Mouse (Mus musculus): ENCODE data around the gene Cd160.
A peak's percentile ranks its signal among the peaks of the same experiment; 100 is the strongest.

Gene Cd160

GRCm38 (mm10) chr3:96829856-96830255, 705 bp upstream of the Cd160 start:
- no peak for DNase-seq (ENCODE audit: low spot score)

GRCm38 (mm10) chr3:96828308-96828864, 765 bp downstream of the Cd160 start:
- DNase-seq (ENCODE audit: low spot score), result no peak

DNA sequence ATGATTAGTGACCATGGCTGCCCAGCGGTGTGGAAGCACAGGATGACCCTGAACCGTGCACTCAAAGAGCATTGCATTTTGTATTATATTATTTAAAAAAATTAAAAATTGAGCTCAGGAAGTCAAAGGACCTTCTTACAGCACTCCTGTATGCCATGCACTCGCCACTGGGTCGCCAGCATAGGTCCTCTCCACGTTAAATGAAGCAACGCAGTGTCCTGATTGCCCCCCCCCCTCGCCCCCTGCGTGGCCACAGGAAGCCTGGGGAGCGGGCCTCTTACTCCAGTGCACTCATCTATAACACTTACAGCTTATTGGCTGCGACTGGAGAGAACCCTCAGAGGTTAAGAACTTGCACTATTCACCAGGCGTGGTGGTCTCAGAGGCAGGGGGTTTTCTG, 3.9 kb downstream of the Cd160 start:
- DNase-seq (ENCODE audit: low spot score), result no peak

DNA sequence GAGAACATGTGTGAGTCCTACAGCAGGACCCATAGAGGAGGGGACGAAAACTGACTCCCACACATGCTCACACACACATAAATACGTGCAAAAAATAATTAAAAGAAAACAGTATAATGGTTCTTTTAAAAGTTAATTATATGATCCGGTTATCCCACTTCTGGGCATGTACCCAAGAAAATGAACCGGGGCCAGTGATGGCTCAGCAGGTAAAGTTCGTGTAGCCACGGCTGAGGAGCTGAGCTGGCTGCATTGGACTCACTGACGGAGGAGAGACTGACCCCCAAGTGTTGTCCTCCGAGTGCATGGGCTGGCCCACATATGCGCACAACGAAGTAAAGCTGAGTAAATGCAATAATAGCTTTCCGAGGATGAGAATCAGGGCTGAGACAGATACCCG, 4.5 kb downstream of the Cd160 start:
- DNase-seq (ENCODE audit: low spot score), result no peak

DNA sequence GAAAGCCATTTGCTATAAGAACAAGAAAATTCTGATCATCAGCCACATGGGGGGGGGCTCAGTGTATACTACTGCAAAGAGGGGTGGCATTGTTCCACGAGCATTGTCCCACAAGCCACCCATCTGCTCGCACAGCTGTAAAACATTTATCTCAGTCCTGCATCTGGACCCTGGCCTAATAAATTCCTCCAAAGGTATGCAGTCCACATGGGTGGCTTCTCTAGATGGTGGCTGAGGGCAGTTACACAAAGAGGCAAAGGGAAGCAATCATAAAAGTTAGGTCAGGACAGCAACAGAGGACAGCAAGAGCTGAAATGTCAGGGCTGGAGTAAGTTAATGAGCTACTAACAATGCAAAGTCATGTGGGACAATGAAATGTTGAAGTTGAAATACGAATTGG, 5.5 kb downstream of the Cd160 start:
- DNase-seq (ENCODE audit: low spot score), result no peak

GRCm38 (mm10) chr3:96821581-96821980, 7.6 kb downstream of the Cd160 start:
- DNase-seq (ENCODE audit: low spot score), result no peak

DNA sequence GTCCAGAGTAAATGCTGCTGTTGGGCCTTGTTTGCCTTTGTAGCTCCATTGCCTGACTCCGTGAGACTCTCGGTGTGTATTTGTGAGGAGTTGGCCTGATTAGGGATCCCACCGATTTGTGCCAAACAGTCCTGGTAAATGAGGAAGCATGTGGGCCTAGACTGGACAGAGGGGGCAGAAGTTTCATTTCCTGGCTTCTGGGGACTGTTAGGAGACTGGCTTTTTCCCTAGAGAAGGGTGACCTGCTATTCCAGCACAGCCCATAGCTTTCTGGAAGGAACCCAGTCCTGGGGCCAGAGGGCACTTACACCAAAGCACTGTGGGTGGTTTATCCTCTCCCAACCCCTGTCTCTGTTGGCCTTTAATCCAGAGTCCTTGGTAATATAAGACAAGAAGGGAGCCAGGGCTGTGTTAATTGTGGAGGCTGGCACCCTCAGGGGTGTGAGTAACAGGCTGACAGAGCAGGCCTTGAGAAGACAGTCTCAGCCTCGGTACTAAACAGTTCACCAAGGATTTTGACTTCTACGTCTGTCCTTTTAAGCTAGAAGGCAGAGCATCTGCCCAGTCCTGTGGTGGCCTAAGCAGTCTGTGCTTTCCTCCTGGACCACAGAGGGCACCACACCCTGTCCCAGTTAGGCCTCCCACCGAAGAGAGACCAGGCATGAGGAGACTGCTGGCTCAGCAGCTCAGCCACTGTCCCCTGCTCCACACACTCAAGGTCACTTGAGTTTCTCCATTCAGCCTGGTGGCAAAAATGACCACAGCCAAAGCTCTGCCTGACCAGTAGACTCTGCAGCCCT, 8.8 kb downstream of the Cd160 start:
- no peak for DNase-seq (ENCODE audit: low spot score)

DNA sequence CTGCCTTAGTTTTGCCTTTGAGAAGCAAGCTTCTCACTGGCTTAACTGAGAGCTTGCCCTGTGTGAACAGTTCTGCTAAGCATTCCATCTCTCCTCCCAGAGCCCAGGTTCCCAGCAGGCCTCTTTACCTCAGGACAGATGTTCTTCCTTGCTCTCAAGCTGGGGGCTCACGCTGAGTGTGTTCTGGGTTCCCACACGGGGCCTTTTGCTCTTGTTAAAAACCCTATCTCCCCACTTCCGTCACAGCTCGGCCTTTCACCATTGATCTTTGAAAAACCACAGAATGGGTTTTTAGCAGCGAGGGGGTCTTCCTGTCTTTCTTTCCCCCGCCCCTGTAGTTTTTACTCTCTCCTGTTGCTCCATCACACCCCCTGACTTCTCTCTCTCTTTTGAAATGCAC, 14.8 kb downstream of the Cd160 start:
- no peak for DNase-seq (ENCODE audit: low spot score)

GRCm38 (mm10) chr3:96813591-96814244, 15.4 kb downstream of the Cd160 start:
- DNase-seq (ENCODE audit: low spot score), result no peak

GRCm38 (mm10) chr3:96813106-96813505, 16.0 kb downstream of the Cd160 start:
- DNase-seq (ENCODE audit: low spot score), result peak; percentile 64

- peak; percentile 84 for DNase-seq (ENCODE audit: low spot score)
These were observed 16.6 kb downstream of the Cd160 start for GRCm38 (mm10) chr3:96812395-96813091.

- DNase-seq (ENCODE audit: low spot score), result no peak
These were observed 17.9 kb downstream of the Cd160 start for GRCm38 (mm10) chr3:96811232-96811631.

- no peak for DNase-seq (ENCODE audit: low spot score)
These were observed 20.5 kb downstream of the Cd160 start for GRCm38 (mm10) chr3:96808651-96809050.

- DNase-seq (ENCODE audit: low spot score), result no peak
These were observed 21.0 kb downstream of the Cd160 start for GRCm38 (mm10) chr3:96808136-96808535.

- DNase-seq (ENCODE audit: low spot score), result no peak
These were observed 26.9 kb downstream of the Cd160 start for GRCm38 (mm10) chr3:96802214-96802613.

GRCm38 (mm10) chr3:96800254-96800653, 28.9 kb downstream of the Cd160 start:
- no peak for DNase-seq (ENCODE audit: low spot score)

GRCm38 (mm10) chr3:96788506-96788905, 40.6 kb downstream of the Cd160 start:
- no peak for DNase-seq (ENCODE audit: low spot score)

GRCm38 (mm10) chr3:96787784-96788183, 41.4 kb downstream of the Cd160 start:
- no peak for DNase-seq (ENCODE audit: low spot score)

GRCm38 (mm10) chr3:96782236-96782635, 46.9 kb downstream of the Cd160 start:
- DNase-seq (ENCODE audit: low spot score), result no peak

GRCm38 (mm10) chr3:96777120-96777519, 52.0 kb downstream of the Cd160 start:
- no peak for DNase-seq (ENCODE audit: low spot score)

GRCm38 (mm10) chr3:96772949-96773348, 56.2 kb downstream of the Cd160 start:
- no peak for DNase-seq (ENCODE audit: low spot score)

DNA sequence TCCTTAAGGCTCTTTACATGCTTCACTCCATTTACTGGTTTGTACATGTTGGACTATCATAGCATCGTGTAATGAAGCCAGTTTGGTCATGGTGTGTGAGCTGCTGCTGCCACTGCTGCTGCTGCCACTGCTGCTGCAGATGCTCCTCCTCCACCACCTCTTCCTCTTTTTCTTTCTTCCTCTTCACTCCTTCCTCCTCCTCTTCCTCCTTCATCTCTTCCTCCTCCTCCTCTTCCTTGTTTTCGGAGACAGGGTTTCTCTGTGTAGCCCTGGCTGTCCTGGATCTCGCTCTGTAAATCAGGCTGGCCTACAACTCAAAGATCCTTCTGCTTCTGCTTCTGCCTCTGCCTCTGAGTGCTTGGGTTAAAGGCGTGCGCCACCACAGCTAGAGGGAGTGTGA, 59.2 kb downstream of the Cd160 start:
- DNase-seq (ENCODE audit: low spot score), result no peak

DNA sequence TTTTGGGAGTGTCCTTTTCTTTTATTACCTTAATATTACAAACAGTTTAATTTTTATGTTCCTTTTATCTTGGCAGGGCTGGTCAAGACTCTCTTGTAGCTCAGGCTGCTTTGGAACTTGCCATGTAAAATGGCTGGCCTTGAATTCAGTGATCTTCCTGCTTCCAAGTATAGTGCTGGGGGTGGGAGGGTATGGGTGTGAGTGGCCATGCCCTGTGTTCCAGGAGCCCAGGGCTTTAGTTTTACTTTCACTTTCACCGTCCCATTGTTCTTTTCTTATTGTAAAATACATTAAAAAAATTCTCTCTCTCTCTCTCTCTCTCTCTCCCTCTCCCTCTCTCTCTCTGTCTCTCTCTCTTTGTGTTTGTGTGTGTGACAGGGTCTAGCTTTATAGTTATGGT, 64.6 kb downstream of the Cd160 start:
- no peak for DNase-seq (ENCODE audit: low spot score)
